Mouse (Mus musculus): Measurements from ENCODE around the gene Celf2. TPM values are rescaled to one million over a fixed set of nuclear protein-coding genes. Genes with fewer than 3 reads are reported as not detected.

Celf2 gene
- polyA plus RNA-seq, 1 experiment = 17.4 TPM

DNA sequence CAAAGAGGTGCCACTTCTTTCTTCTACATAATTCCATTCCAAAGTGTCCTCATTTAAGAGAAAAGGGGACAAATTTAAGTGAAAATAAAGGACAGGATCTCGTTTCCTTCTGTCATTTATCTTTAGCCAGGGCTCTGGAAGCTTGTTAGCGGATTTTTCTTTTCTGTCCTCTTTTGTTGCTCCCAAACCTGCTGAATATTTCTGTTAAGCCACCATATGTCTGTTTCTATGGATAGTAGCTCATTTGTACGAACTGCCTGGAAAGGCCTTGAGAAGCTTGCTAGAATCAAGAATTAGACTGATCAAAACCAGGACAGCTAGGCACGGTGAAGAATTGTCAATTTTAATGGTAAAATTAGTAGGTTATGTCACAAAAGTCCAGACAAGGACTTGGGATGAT is 27.3 kb downstream of the Celf2 start:
- H3K4me1 ChIP-seq (ENCODE audit: control insufficient read depth, insufficient read depth, low read length) = no peaks in the 10 kb centered on the region
- no peaks in the 10 kb centered on the region for H3K36me3 ChIP-seq (ENCODE audit: control insufficient read depth, insufficient read depth, low read length)
- H3K27me3 ChIP-seq (ENCODE audit: control insufficient read depth, insufficient read depth, low read length) = no peaks in the 10 kb centered on the region
- TF ChIP-seq CTCF (IDR thresholded peaks at IDR 0.05; ENCODE audit: control insufficient read depth, insufficient read depth, insufficient replicate concordance, low read depth, low read length) = no peak
- TF ChIP-seq POLR2A (IDR thresholded peaks at IDR 0.05; ENCODE audit: control insufficient read depth, low read depth, low read length) = no peak
- no peak overlapping the region for H3K27ac ChIP-seq (ENCODE audit: control insufficient read depth, insufficient read depth, low read depth, low read length)
- H3K4me3 ChIP-seq (ENCODE audit: control insufficient read depth, low read depth, low read length) = no peak overlapping the region

DNA sequence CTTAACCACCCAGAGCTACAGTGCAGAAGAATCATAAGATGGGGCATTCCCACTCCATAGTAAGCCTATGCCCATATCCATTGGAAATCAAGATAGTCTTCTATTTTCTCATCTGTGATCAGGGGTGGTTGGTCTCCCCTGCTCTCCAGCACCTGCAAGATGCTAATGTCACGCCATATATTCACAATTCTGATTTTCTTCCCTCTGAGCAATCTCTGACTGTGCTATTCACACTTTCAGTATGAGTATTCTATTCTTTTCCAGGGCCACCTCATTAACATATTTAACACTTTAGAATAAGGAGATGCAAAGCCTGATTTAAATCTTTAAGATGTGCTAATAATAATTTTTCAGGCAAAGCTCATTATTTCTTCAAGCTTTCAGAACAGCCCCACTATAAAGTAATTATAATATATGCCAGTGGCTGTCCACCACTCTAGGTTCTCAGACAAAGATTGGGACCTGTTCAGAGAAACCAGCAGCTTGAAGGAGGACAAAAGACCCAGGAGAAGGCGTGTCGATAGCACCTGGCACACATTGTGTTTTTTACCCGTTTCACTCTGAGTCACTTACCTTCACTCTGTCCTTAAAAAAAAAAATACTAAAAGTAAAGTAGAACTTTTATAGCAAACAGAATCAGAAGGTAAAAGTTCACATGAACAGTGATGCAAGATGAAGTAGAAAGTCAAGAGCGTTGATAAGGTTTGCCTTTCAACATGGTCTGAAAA is 48.9 kb downstream of the Celf2 start:
- TF ChIP-seq POLR2A (IDR thresholded peaks at IDR 0.05; ENCODE audit: control insufficient read depth, low read depth, low read length) (no peak), CTCF (IDR thresholded peaks at IDR 0.05; ENCODE audit: control insufficient read depth, insufficient read depth, insufficient replicate concordance, low read depth, low read length) (no peak)
- H3K27ac ChIP-seq (ENCODE audit: control insufficient read depth, insufficient read depth, low read depth, low read length) = no peak overlapping the region
- H3K4me3 ChIP-seq (ENCODE audit: control insufficient read depth, low read depth, low read length) = no peak overlapping the region
- H3K27me3 ChIP-seq (ENCODE audit: control insufficient read depth, insufficient read depth, low read length) = no peaks in the 10 kb centered on the region
- no peaks in the 10 kb centered on the region for H3K4me1 ChIP-seq (ENCODE audit: control insufficient read depth, insufficient read depth, low read length)
- H3K36me3 ChIP-seq (ENCODE audit: control insufficient read depth, insufficient read depth, low read length) = no peaks in the 10 kb centered on the region

DNA sequence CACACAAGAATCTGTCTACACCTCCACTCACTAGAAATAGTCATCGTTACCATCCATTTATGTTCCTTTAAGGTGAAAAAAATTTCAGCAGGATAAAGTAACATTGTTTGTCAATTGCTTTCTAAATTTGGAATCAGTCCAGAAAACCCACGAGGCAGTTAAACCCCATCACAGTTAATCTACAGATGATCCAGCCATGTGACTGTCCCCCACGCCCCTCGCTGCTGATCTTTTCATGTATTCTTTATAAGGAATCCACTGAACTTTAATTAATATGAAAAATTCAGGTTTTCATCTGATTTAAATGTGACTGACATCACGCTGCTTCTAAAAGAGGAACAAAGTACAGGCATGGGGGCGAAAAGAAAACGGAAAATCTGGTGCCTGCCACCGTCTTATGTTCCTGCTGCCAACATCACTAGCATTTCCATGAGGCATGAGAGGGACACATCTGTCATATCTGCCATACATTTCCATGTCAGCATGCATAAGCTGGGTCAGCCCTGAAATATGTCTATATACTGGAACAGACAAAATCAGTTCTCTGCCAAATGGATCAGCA is 70.6 kb downstream of the Celf2 start:
- H3K4me3 ChIP-seq (ENCODE audit: control insufficient read depth, low read depth, low read length) = no peak overlapping the region
- no peaks in the 10 kb centered on the region for H3K36me3 ChIP-seq (ENCODE audit: control insufficient read depth, insufficient read depth, low read length)
- H3K27me3 ChIP-seq (ENCODE audit: control insufficient read depth, insufficient read depth, low read length) = no peaks in the 10 kb centered on the region
- no peak overlapping the region for H3K27ac ChIP-seq (ENCODE audit: control insufficient read depth, insufficient read depth, low read depth, low read length)
- no peak for TF ChIP-seq POLR2A (IDR thresholded peaks at IDR 0.05; ENCODE audit: control insufficient read depth, low read depth, low read length)
- TF ChIP-seq CTCF (IDR thresholded peaks at IDR 0.05; ENCODE audit: control insufficient read depth, insufficient read depth, insufficient replicate concordance, low read depth, low read length) = no peak
- no peaks in the 10 kb centered on the region for H3K4me1 ChIP-seq (ENCODE audit: control insufficient read depth, insufficient read depth, low read length)

DNA sequence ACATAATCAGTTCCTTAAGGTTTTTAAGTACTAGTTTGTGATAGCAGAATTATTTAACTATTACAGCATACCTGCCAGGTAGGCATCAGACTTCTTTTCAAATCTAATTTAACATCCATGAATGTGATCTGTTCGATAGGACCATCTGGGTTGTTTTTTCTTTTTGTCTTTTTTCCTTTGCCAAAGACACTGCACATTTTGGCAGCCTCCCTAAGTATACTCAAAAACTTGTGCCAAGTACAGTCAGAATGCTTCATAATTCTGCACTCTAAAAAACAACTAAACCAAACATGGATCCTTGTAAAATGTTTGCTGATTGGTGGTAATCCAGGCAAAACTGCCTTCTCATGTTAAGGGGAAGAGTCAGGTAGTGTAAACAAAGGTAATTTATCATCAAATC is 82.9 kb downstream of the Celf2 start:
- Histone ChIP-seq H3K4me1 (ENCODE audit: control insufficient read depth, insufficient read depth, low read length) (no peaks in the 10 kb centered on the region), H3K27me3 (ENCODE audit: control insufficient read depth, insufficient read depth, low read length) (no peaks in the 10 kb centered on the region), H3K36me3 (ENCODE audit: control insufficient read depth, insufficient read depth, low read length) (no peaks in the 10 kb centered on the region), H3K4me3 (ENCODE audit: control insufficient read depth, low read depth, low read length) (no peak overlapping the region), H3K27ac (ENCODE audit: control insufficient read depth, insufficient read depth, low read depth, low read length) (no peak overlapping the region)
- TF ChIP-seq CTCF (IDR thresholded peaks at IDR 0.05; ENCODE audit: control insufficient read depth, insufficient read depth, insufficient replicate concordance, low read depth, low read length) = no peak
- TF ChIP-seq POLR2A (IDR thresholded peaks at IDR 0.05; ENCODE audit: control insufficient read depth, low read depth, low read length) = no peak

DNA sequence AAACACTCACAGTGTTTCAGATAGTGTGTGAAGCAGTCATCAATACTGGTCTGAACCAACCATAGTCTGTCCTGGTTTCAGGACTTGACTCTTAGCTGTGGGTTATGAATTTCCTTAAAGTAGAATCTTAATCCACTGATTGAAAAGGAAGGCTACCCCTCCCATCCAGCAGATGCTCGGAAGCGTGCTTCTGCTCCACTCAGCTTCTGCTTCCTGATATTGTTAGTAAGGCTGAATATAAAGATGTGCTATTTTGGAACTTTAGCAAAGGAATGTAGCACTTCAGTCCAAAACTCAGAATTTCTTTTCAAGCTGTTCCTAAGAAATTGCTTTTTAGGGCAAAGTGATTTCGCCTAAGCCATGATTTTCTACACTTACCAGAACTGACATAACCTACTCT is 108.8 kb downstream of the Celf2 start:
- no peak for TF ChIP-seq POLR2A (IDR thresholded peaks at IDR 0.05; ENCODE audit: control insufficient read depth, low read depth, low read length)
- TF ChIP-seq CTCF (IDR thresholded peaks at IDR 0.05; ENCODE audit: control insufficient read depth, insufficient read depth, insufficient replicate concordance, low read depth, low read length) = no peak
- no peaks in the 10 kb centered on the region for H3K27me3 ChIP-seq (ENCODE audit: control insufficient read depth, insufficient read depth, low read length)
- H3K36me3 ChIP-seq (ENCODE audit: control insufficient read depth, insufficient read depth, low read length) = no peaks in the 10 kb centered on the region
- H3K4me3 ChIP-seq (ENCODE audit: control insufficient read depth, low read depth, low read length) = no peak overlapping the region
- H3K27ac ChIP-seq (ENCODE audit: control insufficient read depth, insufficient read depth, low read depth, low read length) = no peak overlapping the region
- no peaks in the 10 kb centered on the region for H3K4me1 ChIP-seq (ENCODE audit: control insufficient read depth, insufficient read depth, low read length)

DNA sequence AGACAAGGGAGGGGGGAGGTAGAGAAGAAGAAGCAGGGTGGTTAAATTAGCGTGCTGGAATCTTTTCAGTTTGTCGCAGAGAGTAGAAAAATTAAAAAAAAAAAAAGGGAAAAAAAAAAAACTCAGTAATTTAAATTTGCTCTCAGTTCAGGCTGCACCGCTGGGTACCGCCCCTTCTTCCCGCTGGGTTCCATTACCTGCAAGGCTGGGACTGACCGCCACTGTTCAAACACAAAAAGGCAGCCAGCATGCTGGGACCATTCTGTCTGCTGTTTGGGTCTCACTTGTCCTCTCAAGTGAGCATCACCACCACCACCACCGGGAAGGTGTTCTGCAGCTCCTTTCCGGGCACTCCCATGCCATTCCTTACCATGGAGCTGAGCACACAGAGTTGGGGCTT is 113.4 kb downstream of the Celf2 start:
- no peak overlapping the region for H3K27ac ChIP-seq (ENCODE audit: control insufficient read depth, insufficient read depth, low read depth, low read length)
- H3K4me1 ChIP-seq (ENCODE audit: control insufficient read depth, insufficient read depth, low read length) = no peaks in the 10 kb centered on the region
- no peak for TF ChIP-seq CTCF (IDR thresholded peaks at IDR 0.05; ENCODE audit: control insufficient read depth, insufficient read depth, insufficient replicate concordance, low read depth, low read length)
- TF ChIP-seq POLR2A (IDR thresholded peaks at IDR 0.05; ENCODE audit: control insufficient read depth, low read depth, low read length) = no peak
- no peaks in the 10 kb centered on the region for H3K36me3 ChIP-seq (ENCODE audit: control insufficient read depth, insufficient read depth, low read length)
- H3K4me3 ChIP-seq (ENCODE audit: control insufficient read depth, low read depth, low read length) = no peak overlapping the region
- no peaks in the 10 kb centered on the region for H3K27me3 ChIP-seq (ENCODE audit: control insufficient read depth, insufficient read depth, low read length)

DNA sequence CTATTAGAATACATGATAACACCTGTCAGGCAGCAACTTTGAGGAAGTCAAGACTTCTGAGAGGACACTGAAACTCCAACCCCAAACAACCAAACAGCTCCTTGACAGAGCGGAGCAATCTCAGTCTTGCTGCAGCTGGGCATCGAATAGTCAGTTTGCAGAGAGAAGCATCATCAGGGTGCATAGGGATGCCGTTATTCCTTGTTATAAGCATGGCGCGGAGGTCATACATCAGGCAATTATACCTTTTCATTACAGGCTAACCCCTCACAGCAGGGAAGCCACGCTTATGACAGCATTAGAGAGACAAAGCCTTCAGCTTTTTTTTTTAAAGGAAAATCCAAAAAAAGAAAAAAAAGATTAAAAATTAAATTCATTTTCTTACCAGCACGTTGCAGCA is 113.9 kb downstream of the Celf2 start:
- no peak overlapping the region for H3K4me3 ChIP-seq (ENCODE audit: control insufficient read depth, low read depth, low read length)
- no peaks in the 10 kb centered on the region for H3K4me1 ChIP-seq (ENCODE audit: control insufficient read depth, insufficient read depth, low read length)
- H3K27ac ChIP-seq (ENCODE audit: control insufficient read depth, insufficient read depth, low read depth, low read length) = no peak overlapping the region
- H3K36me3 ChIP-seq (ENCODE audit: control insufficient read depth, insufficient read depth, low read length) = no peaks in the 10 kb centered on the region
- no peaks in the 10 kb centered on the region for H3K27me3 ChIP-seq (ENCODE audit: control insufficient read depth, insufficient read depth, low read length)
- TF ChIP-seq CTCF (IDR thresholded peaks at IDR 0.05; ENCODE audit: control insufficient read depth, insufficient read depth, insufficient replicate concordance, low read depth, low read length) (no peak), POLR2A (IDR thresholded peaks at IDR 0.05; ENCODE audit: control insufficient read depth, low read depth, low read length) (no peak)
